In the genomic region with DNA sequence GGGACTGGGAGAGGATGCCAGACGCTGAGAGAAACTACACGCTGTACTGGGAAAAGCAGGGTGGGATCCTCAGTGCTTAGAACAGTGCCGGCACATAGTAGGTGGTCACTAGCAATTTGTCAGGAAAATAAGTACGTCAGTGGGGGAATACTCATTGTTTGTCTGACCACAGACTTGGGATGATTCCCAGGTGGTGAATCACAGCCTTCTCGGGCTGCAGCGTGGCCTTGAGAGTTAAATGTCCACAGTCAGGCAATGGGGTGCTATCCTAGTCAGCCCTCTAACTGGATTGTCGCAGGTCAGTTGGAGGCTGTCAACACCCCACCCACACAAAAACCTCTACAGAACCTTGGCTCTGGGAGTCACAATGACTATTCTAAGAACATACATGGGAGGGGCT, we compare ENCODE assay signal across 21 mouse cellular contexts.
DNase-seq lines count a peak whose midpoint lies in the region; ATAC-seq lines count a peak whose summit lies in the region.
"Had no signal": no experiment of that assay in that cellular context is flagged by ENCODE, and none has a peak within 500 bp of the region (broad histone marks: within the 10 kb centered on the region; RNA-seq: fewer than 3 reads in every experiment).

No protein-coding gene starts in this region.

- no peak overlapping the region for H3K4me3 ChIP-seq in midbrain, embryonic 13.5 days (replicated peaks)
- H3K4me3 ChIP-seq: embryonic facial prominence, embryonic 10.5 days; forebrain, embryonic 10.5 days; forebrain, embryonic 15.5 days; heart, adult 2 months; heart, embryonic 15.5 days; intestine, embryonic 15.5 days had no signal

- DNase-seq in ovary, adult 18-20 months (ENCODE audit: low spot score): peak; percentile 20
- DNase-seq in ovary, postnatal 14 days (ENCODE audit: low spot score): no peak
- DNase-seq in NIH3T3 (ENCODE audit: low read depth): peak; percentile 62
- peak; percentile 70 for DNase-seq in adrenal gland, postnatal 14 days
- DNase-seq in layer of hippocampus, postnatal 10 days (ENCODE audit: low spot score in 2 of 2): no peak
- DNase-seq in testis, postnatal 14 days (ENCODE audit: low spot score): no peak
- DNase-seq: cerebellum, adult 18-20 months; cerebellum, adult 9-11 months; cerebellum, postnatal 36 days; gastrocnemius, postnatal 14 days; heart, adult 2 months; heart, postnatal 14 days; kidney, adult 18-20 months had no signal

- H3K4me2 ChIP-seq in midbrain, embryonic 13.5 days (replicated peaks): no peak overlapping the region
- H3K4me2 ChIP-seq: forebrain, embryonic 15.5 days; heart, embryonic 11.5 days; heart, embryonic 15.5 days; hindbrain, embryonic 14.5 days; intestine, embryonic 15.5 days had no signal

- H3K27me3 ChIP-seq in midbrain, embryonic 13.5 days: no peaks in the 10 kb centered on the region
- H3K27me3 ChIP-seq: intestine, embryonic 15.5 days had no signal

- no peaks in the 10 kb centered on the region for H3K9me3 ChIP-seq in midbrain, embryonic 13.5 days
- H3K9me3 ChIP-seq: embryonic facial prominence, embryonic 10.5 days; forebrain, embryonic 10.5 days; forebrain, embryonic 15.5 days; heart, embryonic 15.5 days; intestine, embryonic 15.5 days had no signal

- WGBS in midbrain, embryonic 13.5 days: 89% methylated on average over 7 of the region's 7 CpGs

- no peak overlapping the region for H3K9ac ChIP-seq in midbrain, embryonic 13.5 days (replicated peaks)
- H3K9ac ChIP-seq: forebrain, embryonic 15.5 days; heart, embryonic 15.5 days; hindbrain, embryonic 14.5 days; intestine, embryonic 15.5 days had no signal

- no peak for ATAC-seq in midbrain, embryonic 13.5 days
- ATAC-seq: intestine, embryonic 15.5 days had no signal

- H3K36me3 ChIP-seq in midbrain, embryonic 13.5 days: no peaks in the 10 kb centered on the region
- H3K36me3 ChIP-seq: embryonic facial prominence, embryonic 10.5 days; forebrain, embryonic 10.5 days; forebrain, embryonic 15.5 days; heart, embryonic 15.5 days; intestine, embryonic 15.5 days had no signal

- H3K27ac ChIP-seq in midbrain, embryonic 13.5 days: no peak overlapping the region
- H3K27ac ChIP-seq: embryonic facial prominence, embryonic 10.5 days; forebrain, embryonic 10.5 days; forebrain, embryonic 15.5 days; heart, adult 2 months; heart, embryonic 15.5 days; hindbrain, embryonic 14.5 days; intestine, embryonic 15.5 days had no signal

- H3K4me1 ChIP-seq in midbrain, embryonic 13.5 days (replicated peaks): no peaks in the 10 kb centered on the region
- H3K4me1 ChIP-seq: heart, embryonic 15.5 days; intestine, embryonic 15.5 days had no signal

Comparison
In these comparisons a context has a peak if more than half of its experiments do, and no peak if none do; other contexts are left out.
1. DNase-seq: peak in ovary, adult 18-20 months (single experiment), NIH3T3 (single experiment) and adrenal gland, postnatal 14 days (single experiment); none in ovary, postnatal 14 days (single experiment), layer of hippocampus, postnatal 10 days (0 of 2) and testis, postnatal 14 days (single experiment).